Mouse (Mus musculus) adrenal gland, adult 8-10 months (tissue): ENCODE results near the gene Galnt6. TPM values are rescaled to one million over a fixed set of nuclear protein-coding genes. Genes with fewer than 3 reads are reported as not detected.

Experiments
- DNase-seq: peaks from one replicate; pipeline ENCODE4 v3.0.0; 2022
- total RNA-seq, 4 experiments: library from RNA; stranded (reverse); gene quantifications; 2 replicates each; pipeline ENCODE4 v1.2.4; 2022

Galnt6 gene
- total RNA-seq, 4 experiments from 2014 or later: 5.1 to 7.2 (median 5.8) TPM

GRCm38 (mm10) chr15:100720066-100720465 is 9.1 kb downstream of the Galnt6 start:
- no peak for DNase-seq

DNA sequence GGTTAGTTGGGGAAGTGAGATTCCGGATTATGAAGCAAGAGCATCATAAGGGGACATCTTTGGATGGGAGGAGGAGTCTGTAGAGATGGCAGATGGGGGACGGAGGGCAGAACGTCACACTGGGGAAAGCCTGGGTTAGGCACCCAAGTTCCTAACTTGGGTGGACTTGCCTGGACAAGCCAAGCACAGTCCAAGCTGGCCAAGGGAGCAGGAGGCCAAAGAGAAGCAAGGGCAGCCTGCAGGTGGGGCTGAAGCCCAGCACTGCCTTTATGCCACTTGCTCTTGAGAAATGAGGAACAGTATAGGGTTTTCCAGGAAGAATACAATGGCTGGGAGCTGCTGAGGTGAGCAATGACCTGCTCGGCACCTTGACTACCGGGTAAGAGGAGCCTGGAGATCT is 10.0 kb downstream of the Galnt6 start:
- no peak for DNase-seq

DNA sequence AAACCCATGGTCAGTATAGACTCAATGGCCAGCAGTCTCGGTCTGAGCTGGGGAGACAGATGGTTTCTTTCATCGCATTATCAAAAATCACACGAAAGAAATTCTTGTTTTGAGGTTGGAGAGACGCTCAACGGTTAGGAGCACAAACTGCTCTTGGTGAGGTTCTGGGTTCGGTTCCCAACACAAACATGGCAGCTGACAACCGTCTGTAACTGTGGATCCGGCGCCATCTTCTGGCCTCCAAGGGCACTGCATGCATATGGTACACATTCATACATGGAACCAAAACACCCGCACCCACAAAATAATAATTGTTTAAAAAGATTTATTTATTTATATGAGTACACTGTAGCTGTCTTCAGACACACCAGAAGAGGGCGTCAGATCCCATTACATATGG is 10.6 kb downstream of the Galnt6 start:
- no peak for DNase-seq

GRCm38 (mm10) chr15:100717933-100718332 is 11.2 kb downstream of the Galnt6 start:
- no peak for DNase-seq

DNA sequence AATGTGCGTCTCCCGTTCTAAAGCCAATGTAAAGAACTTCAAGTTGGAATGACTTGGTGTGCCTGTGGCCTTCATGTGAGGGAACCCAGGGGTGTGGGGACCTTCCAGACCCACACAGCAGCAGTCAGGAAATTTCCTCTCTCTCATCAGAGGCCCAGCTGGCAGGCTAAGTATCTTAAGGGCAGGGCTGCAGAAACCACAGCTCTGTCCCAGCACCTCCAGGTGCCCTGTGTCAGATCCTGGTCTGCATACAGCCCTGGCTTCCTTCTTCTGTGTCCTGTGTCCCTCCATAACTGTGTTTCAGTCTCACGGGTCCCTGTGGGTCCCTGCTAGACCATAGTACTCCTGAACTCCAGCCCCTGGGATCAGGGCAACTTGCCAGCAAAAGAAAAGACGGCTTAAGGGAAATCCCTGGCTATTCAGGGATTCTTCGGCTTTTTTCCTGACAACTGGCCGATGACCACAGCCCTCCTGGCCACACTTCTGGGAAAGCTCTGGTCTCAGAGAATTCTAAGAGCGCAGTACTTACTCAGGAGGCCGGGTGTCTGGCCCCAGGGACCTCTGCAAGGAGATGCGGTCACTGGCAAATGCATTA is 13.7 kb downstream of the Galnt6 start:
- DNase-seq: no peak

DNA sequence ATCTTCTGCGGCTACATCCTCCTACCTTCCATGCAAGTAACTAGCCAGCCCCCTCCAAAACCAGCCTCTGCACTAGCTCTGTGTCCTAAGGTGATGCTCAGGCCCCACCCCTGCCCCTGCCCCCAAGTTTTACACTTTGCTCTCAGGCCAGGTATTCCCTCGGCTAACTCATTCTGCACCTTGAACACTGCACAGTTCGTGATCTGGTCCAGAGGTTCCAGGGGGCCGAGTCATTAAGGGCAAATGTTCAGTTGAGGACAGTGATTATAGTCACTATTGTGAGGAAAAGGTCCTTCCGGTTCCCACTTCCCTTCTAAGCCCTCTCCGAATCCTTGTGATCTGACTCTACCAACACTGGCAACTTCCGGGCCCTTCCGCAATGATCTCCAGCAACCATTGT is 14.7 kb downstream of the Galnt6 start:
- no peak for DNase-seq

- no peak for DNase-seq
Measured at GRCm38 (mm10) chr15:100710838-100711237, 18.3 kb downstream of the Galnt6 start.

DNA sequence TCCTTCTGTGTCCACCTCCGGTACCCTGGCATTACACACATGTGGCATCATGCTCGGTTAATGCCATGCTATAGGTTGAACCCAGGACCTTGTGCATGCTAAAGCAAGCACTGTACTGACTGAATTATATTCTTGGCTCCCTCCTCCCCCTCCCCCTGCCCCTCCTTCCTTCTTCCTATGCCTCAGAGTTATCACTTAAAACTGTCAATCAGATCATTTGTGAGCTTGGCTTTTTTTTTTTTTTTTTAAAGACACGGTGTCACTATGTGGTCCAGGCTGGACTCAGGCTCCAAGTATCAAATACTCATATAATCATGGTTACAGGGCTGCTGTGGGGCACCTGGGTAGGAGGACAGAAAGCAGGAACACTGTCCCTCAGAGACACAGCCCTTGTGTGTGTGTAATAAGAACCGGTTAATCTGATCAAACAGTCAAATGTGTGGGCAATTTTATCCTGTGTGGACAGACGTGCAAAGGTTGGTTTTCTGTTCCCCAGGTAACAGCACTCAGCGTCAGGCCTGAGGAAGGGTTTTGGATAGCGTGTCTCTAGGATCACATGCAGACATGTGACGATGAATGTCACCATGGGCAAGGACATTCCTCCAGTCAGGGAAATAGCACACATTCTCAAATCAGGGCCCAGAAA is 20.6 kb downstream of the Galnt6 start:
- DNase-seq: no peak

- DNase-seq: no peak
Measured at GRCm38 (mm10) chr15:100706226-100706625, 22.9 kb downstream of the Galnt6 start.

DNA sequence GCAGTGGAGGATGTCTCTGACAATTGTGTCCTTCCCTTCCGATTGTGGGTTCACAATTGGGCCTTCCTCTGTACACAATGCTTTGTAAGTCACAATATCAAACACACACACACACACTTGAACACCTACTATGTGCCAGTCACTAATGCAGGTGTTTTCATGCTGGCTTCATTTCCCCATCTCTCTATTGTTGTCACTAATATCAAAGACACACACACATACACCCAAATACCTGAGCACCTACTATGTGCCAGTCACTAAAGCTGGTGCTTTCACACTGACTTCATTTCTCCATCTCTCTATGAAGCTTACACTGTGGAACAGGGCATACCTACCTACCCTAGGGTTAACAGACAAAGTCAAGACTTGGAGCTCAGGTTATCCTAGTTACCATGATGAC is 23.8 kb downstream of the Galnt6 start:
- no peak for DNase-seq

GRCm38 (mm10) chr15:100703913-100704312 is 25.3 kb downstream of the Galnt6 start:
- no peak for DNase-seq

- no peak for DNase-seq
Measured at GRCm38 (mm10) chr15:100701856-100702255, 27.3 kb downstream of the Galnt6 start.

DNA sequence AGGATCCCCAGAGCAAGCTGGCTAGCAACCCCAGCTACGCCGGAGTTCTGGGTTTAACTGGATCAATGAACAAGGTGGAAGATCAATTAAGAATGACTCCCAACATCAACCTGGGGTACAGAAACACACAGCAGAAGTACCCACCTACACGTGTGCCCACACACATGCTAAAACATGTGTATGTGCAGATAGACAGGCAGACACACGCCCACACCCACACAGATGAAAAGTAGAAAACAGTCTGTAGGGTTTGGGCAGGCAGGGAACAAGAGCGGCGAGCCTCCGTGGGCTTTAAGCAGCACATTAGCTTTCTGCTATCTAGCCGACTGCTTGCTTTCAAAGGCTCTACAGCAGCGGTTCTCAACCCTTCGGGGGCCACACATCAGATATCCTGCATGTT is 28.1 kb downstream of the Galnt6 start:
- DNase-seq: no peak

DNA sequence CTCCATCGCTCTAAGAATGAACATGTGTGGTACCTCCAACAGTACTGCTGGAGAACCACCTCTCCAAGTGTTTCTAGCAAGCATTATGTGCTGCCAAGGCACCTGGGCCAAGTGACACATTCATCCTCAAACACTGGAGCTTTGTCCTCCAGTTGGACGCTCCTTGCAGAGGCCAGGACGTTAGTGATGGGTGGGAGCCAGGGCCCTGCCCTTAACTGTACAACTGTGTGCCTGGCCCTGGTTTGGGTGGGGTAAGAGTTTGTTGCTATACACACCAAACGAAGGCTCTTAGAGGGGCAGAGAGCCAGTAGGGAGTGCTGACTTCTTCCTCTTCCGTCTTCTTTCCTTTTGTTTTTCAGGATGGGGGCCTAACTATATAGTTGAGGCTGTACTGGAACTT is 28.8 kb downstream of the Galnt6 start:
- no peak for DNase-seq

GRCm38 (mm10) chr15:100699386-100699785 is 29.8 kb downstream of the Galnt6 start:
- DNase-seq: no peak

DNA sequence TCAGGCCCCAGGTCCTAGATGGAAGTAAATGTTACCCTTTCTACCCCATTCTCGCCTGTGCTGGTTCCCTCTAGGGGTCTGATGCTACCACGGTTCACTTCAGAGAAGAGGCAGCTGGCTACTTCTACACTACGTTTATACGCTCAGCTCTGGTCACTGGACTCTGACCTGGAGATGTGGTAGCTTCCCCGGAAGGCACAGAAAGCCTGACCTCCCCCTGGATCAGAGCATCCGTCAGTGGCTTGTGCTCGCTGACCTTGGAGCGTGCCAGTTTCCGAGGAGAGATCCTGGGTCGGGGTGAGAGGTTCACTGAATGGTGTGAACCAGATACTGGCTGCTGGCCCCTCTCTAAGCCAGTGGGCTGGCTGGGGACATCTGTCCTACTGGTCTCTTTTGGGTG is 31.1 kb downstream of the Galnt6 start:
- DNase-seq: no peak

GRCm38 (mm10) chr15:100694406-100694805 is 34.8 kb downstream of the Galnt6 start:
- peak; percentile 79 for DNase-seq

- DNase-seq: no peak
Measured at GRCm38 (mm10) chr15:100691990-100692389, 37.2 kb downstream of the Galnt6 start.

GRCm38 (mm10) chr15:100687430-100687971 is 41.7 kb downstream of the Galnt6 start, which contains the start of gene Cela1:
TSS of gene Cela1 (minus strand) at chr15:100687921.
- DNase-seq: no peak

DNA sequence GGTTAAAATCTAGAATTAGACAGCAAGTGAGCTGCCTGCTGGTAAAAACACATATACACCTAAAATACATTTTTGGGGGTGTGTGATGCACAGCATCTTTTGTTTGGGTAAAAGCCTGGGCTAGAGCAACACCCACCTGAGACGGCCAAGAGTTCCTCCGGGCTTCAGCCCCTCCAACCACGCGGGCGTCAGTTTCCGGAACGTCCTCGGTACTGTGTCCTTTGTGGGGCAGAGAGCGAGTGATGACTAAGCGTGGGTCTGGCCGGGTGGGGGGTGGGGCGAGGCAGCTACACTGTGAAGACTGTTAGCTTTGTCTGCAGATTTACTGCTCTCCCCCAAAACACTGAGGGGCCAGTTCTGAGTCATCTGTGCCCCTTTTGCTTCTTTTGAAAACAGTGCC is 42.2 kb downstream of the Galnt6 start:
- DNase-seq: peak; percentile 57

GRCm38 (mm10) chr15:100686434-100686833 is 42.7 kb downstream of the Galnt6 start:
- DNase-seq: no peak

DNA sequence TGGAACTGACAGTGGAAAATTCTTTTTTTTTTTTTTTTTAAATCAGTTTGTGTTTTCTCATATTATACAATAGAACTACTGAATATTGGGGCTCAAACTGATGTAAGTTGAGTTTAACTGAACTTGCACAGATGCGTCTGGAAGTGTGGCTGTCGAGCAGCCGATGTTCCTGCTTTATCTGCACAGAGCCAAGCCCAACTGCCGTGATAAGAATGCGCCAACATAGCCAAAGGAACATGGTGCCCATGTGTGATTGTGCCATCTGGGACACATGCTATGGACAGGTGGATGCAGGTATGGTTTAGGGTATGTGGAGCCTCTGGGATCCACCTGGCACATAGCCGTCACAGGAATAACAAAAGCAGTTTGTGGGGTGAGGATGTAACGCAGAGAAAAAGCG is 43.3 kb downstream of the Galnt6 start:
- no peak for DNase-seq

DNA sequence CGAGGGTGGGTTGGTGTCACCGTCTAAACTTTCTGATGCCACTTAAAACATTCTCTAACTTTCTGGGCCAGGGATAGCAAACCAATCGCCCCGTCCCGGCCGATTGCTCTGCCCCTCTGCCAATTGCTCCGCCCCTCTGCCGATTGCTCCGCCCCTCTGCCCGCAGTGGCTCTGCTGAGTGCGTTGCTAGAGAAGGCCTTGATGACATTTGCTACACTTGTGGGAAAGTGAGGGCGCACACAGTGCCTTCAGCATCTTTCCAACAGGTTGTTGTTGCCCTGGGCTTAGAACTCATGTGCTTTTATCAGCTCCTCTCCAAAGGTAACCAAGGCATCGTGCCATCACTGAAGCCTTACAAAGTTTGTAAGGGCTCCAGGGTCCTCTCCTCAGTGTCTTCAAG is 43.9 kb downstream of the Galnt6 start:
- no peak for DNase-seq

DNA sequence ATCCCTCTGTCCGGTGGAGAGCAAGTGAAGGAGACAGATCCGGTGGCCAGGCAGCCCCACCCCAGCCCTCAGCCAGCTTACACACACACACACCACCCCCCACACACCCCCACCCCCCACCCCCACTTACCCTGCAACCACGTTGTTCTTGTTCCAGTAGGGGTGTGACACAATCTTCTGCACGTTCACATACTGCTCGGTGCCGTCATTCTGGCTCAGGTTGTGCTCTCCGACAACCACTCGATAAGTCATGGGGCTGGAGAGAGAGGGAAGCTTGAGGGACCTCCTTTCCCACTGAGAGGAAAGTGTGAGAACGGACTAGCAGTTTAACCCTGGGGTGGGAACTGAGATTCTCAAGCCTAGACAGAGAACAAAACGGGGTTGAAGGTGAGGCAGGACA is 44.7 kb downstream of the Galnt6 start:
- DNase-seq: no peak
